Mouse (Mus musculus): ENCODE measurements around the gene Best1. TPM values are rescaled to one million over a fixed set of nuclear protein-coding genes. Genes with fewer than 3 reads are reported as not detected.

The Best1 gene
- polyA plus RNA-seq, 2 experiments from 2014 or later: not detected

GRCm38 (mm10) chr19:10022414-10023303 lies 21.2 kb upstream of the Best1 start:
- no peak for ATAC-seq

DNA sequence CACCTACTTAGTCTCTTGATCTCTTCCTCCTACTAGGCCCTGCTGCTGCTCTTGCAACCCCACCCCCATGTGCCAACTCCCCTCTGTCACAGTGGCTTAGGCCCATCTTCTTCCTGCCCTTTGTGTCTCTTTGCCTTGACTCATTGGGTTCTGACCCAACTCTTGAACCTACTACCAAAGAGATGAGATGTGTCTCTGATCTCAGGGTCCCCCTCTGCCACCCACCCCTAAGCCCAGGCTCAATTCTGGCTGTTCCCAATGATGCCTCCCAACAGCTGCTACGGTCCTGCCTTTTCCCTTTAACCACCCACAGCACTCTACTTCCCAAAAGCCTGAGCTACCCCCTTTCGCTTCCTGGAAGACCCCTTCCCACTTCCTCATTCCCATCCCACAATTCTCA lies 20.5 kb upstream of the Best1 start:
- no peak for ATAC-seq

DNA sequence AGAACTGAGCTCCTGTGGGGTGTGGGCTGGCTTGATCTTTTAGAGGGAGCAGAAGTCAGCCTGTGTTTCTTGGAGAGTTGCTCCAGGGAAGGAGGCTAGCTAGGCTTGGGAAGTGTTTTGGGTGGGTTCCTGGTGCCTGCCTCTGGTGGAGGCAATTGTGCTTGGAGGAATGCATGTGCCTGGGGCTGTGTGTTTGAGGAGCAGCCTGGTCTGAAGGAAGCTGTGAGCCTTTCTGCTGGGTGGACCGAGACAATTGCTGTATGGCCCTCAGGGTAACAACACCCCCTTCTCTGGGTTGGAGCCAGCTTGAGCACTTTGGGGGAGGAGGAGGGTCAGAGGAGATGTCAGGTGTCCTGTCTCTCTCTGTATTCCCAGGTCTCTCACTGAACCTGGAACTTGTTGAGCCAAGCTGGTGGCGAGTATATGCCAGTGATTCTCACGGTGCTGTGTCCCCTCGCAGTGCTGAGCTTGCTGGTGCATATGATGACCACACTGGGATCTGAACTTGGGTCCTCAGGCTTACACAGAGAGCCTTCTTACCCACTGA lies 17.9 kb upstream of the Best1 start:
- ATAC-seq: no peak

GRCm38 (mm10) chr19:10018527-10018818 lies 17.0 kb upstream of the Best1 start:
- ATAC-seq: no peak

DNA sequence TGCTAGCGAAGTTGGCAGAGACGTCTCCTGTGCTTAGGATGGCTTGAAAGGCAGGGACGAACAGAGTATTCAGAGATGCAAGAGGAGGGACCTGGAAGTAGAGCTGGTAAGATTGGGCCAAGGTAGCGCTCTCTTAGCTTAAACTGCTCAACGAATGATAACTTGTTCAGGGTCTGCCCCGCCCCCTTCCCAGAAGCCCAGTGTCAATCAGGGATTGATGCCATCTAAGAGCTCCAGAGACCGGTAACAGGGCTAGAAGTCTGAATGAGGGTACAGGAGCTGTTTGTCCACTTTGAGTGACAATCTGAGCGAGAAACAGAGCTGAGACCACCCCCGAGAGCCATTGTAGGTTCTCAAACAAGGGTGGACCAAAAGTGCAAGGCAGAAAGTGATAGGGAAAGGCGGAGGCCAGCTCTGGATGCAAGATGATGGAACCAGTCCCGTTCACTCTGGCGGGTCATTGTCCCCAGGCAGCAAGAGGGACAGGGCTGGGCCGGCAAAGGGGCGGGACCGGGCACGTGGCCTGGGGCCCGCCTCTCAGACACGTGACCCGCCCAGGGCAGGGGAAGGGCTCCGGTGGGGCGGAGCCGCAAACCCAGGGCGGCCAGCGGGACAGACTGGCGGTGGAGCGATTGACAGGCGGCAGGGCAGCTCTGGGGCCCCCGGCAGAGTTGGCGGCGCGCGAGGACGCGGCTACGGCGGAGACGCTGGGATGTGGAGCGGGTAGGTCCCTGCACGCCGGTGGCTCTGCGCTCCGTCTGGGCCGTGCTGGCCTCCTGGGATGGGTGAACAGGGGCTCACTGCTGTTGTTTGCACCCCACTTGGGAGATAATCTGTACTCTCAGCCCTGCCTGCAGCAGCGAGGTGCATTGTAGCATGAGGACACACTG lies 16.4 kb upstream of the Best1 start:
- ATAC-seq: no peak

DNA sequence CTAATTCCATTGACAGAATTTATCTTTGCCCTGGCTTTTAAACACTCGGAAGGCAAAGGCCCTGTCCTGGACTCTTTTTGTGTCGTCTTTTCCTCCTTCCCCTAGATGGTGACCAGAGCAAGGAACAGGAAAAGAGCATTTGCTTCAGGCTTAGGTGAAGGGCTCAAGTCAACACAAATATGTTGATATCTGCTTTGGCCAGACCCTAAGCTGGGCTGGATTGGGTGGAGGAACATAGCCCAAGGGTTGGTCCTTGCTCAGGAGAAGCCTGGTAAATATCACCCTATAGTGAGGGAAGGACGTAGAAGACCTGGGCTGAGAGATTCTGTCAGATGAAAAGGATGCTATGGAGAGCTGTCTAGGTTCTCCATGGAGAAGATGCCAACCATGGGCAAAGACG lies 14.7 kb upstream of the Best1 start:
- ATAC-seq: no peak

DNA sequence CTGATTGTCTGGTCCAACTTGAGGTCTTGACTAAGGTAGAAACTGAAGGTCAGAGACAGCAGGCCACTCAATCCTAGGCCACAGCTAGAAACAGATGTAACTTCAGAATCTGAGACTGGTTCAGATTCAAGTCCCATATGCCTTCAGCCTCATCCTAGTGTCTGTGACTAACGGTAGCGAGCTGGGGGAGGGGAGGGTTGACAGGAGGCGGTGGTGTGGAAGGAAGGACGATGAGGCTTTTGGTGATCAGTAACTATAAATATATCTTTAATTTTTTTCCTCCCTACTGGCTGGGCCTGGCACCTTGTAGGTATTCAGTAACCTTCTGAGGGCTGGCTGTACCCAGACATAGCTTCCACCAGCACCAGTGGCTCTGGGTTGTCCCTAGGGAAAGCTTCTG lies 14.0 kb upstream of the Best1 start:
- ATAC-seq: no peak

DNA sequence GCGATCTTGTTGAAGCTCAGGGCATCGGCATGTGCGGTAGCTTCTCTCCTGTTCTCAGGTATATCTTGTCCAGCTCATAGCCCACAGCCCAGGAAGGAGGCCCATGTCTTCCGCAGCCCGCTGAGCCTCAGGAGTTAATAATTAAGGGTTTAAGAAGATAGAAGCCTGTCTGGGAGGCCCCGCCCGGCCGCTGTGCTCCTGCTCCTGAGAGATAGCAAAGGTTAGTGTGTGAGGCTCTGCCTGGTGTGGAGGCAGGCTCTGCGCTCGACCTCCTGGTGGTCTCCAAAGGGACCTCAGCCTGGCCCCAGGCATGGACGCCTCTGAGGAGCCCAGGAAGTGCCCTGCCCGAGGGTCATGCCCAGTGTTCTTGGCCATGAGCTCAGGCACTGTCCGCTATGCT lies 13.4 kb upstream of the Best1 start:
- no peak for ATAC-seq

DNA sequence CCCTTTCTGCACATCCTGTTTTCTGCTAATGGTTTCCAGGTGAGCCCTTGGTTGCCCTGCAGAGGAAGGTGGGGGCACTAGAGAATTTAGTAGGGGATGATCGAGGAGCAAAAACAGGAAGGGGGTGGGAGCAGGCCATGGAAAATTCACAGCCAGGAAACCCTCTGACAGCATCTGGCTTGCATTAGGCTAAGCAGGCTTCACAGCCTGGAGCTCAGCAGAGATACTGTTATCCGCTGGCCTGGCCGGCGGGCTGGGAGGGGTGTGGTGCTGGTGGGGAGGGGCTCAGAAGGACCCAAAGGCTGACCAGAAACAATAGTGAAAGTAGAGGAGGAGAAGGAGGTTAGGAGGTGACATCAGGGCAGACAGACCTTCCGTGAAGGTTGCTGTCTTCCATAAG lies 12.5 kb upstream of the Best1 start:
- ATAC-seq: no peak

- ATAC-seq: no peak
These were observed 11.9 kb upstream of the Best1 start for GRCm38 (mm10) chr19:10013348-10013747.

DNA sequence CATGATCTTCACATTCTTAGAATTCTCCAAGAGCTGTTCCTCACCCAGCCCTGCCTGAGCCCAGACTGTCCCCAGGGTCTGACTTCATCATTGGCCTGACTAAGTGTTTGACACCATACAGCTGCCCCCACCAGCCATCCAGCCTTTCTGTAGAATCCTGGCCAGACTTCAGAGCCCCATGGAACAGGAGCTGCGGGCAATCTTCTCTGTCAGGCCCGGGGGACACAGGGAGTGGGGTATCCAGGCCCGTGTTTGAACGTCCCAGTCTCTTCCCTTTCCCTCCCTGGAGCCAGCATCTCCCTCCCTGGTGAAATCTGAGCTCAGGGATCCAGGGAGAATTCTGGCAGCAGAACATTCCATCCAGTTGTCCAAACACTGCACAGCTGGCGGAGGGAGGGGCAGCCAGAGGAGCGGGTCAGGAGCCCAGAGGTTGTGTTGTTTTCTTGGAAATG lies 11.4 kb upstream of the Best1 start:
- ATAC-seq: no peak

GRCm38 (mm10) chr19:10011408-10011807 lies 10.0 kb upstream of the Best1 start:
- ATAC-seq: no peak

DNA sequence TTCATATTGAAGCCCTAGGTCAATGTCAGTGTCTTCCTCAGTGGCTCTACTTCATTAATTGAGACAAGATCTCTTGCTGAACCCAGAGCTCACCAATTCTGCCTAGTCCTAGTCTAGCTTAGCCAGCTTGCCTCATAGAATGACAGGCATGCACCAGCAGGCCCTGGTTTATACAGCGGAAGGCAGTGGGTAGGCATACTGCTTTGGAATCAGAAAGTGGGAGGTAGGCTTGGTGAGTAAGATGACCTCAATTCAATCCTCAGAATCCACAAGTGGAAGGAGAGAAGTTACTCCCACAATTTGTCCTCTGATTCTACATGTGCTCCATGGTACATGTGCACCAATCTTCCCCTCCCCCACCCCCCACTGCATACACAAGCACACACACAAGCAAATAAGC lies 2.3 kb upstream of the Best1 start:
- no peak for ATAC-seq

DNA sequence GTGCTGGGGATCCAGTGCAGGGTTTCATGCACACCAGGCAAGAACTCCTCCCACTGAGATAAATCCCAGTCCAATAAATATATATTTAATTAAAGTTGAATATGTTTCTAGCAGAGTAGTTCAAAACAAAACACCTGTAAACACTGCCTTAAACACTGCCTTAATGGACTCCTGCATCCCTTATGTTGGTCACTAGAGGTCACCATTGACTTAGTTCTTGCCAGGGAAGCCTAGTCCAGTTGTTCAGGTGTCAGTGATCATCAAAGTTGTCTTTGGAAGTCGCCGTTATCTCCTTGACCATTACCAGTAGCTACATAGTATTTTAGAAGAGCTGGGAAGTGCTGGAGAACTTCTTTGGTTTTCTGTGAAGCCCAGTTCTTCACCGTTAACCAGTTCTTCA lies 1.1 kb downstream of the Best1 start:
- no peak for ATAC-seq

DNA sequence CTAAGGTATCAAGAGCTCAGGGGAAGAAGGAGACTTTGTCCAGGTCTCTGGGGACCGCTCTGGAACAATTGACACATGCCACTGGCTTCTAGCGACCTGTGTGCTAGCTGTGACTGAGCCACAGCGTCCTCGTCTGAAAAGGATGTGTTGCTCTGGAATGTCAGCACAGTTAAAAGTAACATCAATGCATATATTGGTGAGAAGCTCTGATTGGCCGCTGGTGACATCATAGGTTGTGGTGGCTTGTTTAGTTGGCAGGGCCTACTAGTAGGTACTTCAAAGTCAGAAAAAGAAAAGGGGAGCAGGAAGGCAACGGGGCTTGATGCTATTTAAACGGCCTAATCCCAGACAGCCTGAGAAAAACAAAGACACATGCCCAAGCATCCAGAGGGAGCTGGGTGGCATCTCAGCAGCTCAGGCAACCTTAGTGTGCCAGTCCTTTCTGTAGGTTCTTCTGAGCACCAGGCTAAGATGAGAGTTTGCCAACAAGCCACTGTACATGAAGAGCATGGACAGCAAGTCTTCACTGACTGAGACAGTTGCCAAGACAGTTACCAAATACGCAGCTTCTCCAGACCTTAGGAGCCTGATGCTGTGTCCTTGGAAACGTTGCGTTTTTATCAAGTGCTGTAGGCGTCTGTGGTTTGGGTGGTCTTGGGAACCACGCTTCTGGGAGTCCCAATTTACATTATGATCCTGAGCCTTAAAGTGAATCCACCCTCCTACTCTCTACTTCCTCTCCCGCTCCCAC lies 2.5 kb downstream of the Best1 start:
- no peak for ATAC-seq

DNA sequence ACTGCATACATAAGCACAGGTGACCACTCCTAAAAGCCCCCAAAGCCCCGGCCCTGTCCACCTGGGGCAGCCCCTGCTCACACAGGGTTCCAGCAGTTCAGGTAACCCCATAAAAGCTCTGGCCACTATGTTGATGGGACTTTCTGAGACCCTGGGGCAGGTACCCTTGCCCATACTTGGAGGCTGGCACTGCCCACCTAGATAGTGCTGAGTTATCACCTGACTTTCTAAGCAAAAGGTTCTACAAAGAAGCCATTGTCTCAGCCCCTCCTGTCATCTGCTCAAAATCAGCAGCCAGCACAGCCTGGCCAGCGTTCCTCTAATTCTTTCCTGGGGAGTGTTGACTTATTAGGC lies 3.4 kb downstream of the Best1 start:
- ATAC-seq: no peak

- no peak for ATAC-seq
These were observed 4.0 kb downstream of the Best1 start for GRCm38 (mm10) chr19:9997204-9998062.

GRCm38 (mm10) chr19:9993036-9993656 lies 8.3 kb downstream of the Best1 start:
- ATAC-seq: no peak

GRCm38 (mm10) chr19:9992011-9992958 lies 9.1 kb downstream of the Best1 start:
- no peak for ATAC-seq

- peak; percentile 76 for ATAC-seq
These were observed 10.1 kb downstream of the Best1 start for GRCm38 (mm10) chr19:9991304-9991703.
